Mouse (Mus musculus) midbrain, embryonic 13.5 days (tissue): ENCODE data around the gene Gbx1. TPM values are rescaled to one million over a fixed set of nuclear protein-coding genes. Genes with fewer than 3 reads are reported as not detected.
"Not testable (repeated sequence)": the region's sequence is repeated elsewhere in the genome, so short reads cannot be mapped to it uniquely, and the experiment has no call there.

Experiments
- ATAC-seq: fragments of 200-750 bp; cut with Nextera tagmentation; 2 replicates; pipeline ENCODE4 v1.8.0; 2017; ENCODE audit warnings: mild to moderate bottlenecking, moderate TSS enrichment, moderate library complexity
- H3K27ac ChIP-seq: fragments of 300-500 bp; sonication (generic); 2 replicates; pipeline ENCODE4 v1.5.1; 2015; ENCODE audit warnings: inconsistent platforms, mild to moderate bottlenecking, moderate library complexity
- H3K27me3 ChIP-seq: fragments of 300-500 bp; sonication (generic); 2 replicates; pipeline ENCODE4 v1.6.1; 2015; ENCODE audit warnings: mild to moderate bottlenecking, inconsistent platforms
- H3K36me3 ChIP-seq: fragments of 300-500 bp; sonication (generic); 2 replicates; pipeline ENCODE4 v1.6.1; 2015; ENCODE audit warnings: mild to moderate bottlenecking, inconsistent platforms
- H3K4me1 ChIP-seq: fragments of 300-500 bp; sonication (generic); replicated peaks from 2 replicates; pipeline ENCODE4 v1.6.1; 2015; ENCODE audit warnings: inconsistent platforms
- H3K4me2 ChIP-seq: fragments of 300-500 bp; sonication (generic); replicated peaks from 2 replicates; pipeline ENCODE4 v1.6.1; 2015; ENCODE audit warnings: moderate library complexity, mild to moderate bottlenecking, inconsistent platforms
- H3K4me3 ChIP-seq: fragments of 300-500 bp; sonication (generic); replicated peaks from 2 replicates; pipeline ENCODE4 v1.5.1; 2015; ENCODE audit warnings: mild to moderate bottlenecking, inconsistent platforms
- H3K9ac ChIP-seq: fragments of 300-500 bp; sonication (generic); replicated peaks from 2 replicates; pipeline ENCODE4 v1.6.1; 2015; ENCODE audit warnings: mild to moderate bottlenecking, inconsistent platforms
- H3K9me3 ChIP-seq: fragments of 300-500 bp; sonication (generic); 2 replicates; pipeline ENCODE4 v1.6.1; 2016; ENCODE audit warnings: mild to moderate bottlenecking, inconsistent platforms
- WGBS: fragments of 180-500 bp; shearing (Covaris S2); methylation state at CpG from one replicate; pipeline ENCODE4 v1.1.7; 2015; 5-methylcytosine and 5-hydroxymethylcytosine counted together
- polyA plus RNA-seq: library from polyadenylated mRNA; unstranded; fragments of >200 nt; fragmentation: Nextera tagmentation; extraction: Ambion mirVana; gene quantifications from 2 replicates; pipeline ENCODE4 v1.2.1, GENCODE M21; 2015

The Gbx1 gene
- 0.17 and 0.20 TPM in 2 replicates for polyA plus RNA-seq

DNA sequence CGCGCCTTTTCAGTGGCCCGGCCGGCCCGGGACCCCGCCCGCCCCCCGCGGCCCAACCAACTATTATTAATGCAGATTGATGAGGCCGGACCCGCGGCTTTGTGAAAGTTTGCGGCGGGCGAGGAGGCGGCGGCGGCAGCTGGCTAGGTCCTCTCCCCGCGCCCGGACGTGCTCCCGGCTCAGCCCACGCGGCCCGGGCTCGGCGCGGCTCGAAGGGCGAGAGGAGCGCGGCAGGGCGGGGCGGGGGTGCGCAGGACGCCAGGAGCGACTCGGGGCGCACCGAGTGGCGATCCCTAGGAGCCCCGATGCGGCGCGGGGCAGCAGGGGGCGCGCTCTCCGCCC lies at the start of gene Gbx1:
TSS of gene Gbx1 (minus strand) at position 314 of the 342 bp plus-strand sequence.
- 0 out of 2 replicates have a peak, but pooled peaks have one; percentile 15 for ATAC-seq
- Histone ChIP-seq H3K27ac (no peak within 1 kb of the TSS), H3K27me3 (peaks cover 93% of the 10 kb centered on the region), H3K4me3 (peak within 1 kb of the TSS; percentile 48), H3K9me3 (no peaks in the 10 kb centered on the region), H3K4me1 (peaks cover 16% of the 10 kb centered on the region), H3K9ac (peak within 1 kb of the TSS; percentile 63), H3K36me3 (no peaks in the 10 kb centered on the region), H3K4me2 (peak within 1 kb of the TSS; percentile 90)
- WGBS, result under 1% methylated on average over 47 of the region's 49 CpGs

DNA sequence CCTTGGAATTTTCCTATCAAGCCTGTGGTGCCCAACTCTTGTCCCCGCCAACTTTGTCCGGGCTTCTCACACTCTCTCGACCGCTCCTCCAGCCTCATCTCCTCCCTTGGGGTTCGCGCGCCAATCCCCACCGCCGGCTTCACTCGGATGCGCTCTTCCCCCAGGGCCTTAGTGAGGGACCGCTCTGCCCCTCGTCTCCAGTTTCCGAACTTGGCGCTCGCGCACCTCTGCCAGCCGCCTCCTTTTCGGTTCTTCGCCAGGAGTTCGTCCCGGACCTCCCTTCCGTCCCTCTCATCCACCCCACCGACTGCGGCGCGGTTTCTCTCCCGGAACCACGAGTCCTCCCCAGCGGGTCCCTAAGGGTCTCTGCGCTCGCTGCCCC lies 49.8 kb upstream of the Gbx1 start:
- WGBS, result under 1% methylated on average over 32 of the region's 32 CpGs
- Histone ChIP-seq H3K4me2 (peak overlapping the region; percentile 95), H3K9ac (peak overlapping the region; percentile 84), H3K27me3 (no peaks in the 10 kb centered on the region), H3K4me3 (peak overlapping the region; percentile 78), H3K4me1 (peaks cover 23% of the 10 kb centered on the region), H3K27ac (peak overlapping the region; percentile 84), H3K9me3 (no peaks in the 10 kb centered on the region), H3K36me3 (peaks cover 36% of the 10 kb centered on the region)
- peak; percentile 44 for ATAC-seq

DNA sequence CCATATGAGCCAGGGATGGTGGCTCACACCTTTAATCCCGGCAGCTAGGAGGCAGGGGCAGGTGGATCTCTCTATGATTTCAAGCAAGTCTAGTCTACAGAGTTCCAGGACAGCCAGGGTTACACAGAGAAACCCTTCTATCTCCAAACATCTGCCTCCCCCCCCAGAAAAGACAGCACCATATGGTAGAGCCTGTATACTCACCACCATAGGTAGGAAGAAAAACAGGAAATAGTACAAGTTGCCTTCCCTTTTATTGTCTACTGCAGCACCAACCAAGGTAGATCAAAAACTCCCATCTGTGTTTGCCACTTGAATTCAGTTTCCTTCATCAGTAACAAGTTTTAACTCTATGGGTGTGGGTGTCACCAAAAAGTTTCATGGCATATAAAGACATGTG lies 48.9 kb upstream of the Gbx1 start:
- peak overlapping the region; percentile 78 for H3K4me3 ChIP-seq

DNA sequence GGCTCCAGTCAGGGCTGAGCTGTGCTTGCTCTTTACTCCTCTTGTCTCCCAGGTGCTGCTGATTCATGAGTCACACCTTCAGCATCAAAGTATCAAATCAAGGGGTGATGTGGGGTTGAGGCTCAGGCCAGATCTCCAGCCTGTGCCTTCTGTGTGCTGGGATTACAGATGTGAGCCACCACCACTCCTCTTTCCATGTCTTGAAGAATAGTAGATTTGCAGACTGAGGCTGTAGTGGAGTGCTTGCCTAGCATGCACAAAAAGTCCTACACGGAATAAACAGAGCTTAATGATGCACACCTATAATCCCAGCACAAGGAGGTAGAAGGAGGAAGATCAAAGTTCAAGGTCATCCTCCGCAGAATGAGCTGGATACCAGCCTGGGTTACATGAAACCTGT lies 29.7 kb upstream of the Gbx1 start, which contains the start of gene 4931409K22Rik:
TSS of gene 4931409K22Rik (minus strand) at position 101 of the 400 bp plus-strand sequence.
- no peaks in the 10 kb centered on the region; the same call in 1 of the 2 replicates for H3K27me3 ChIP-seq
- ATAC-seq, result no peak

More for the DNA sequence above, 48.9 kb upstream of the Gbx1 start:
- WGBS, result 93% methylated on average over 1 of the region's 1 CpGs
- no peaks in the 10 kb centered on the region for H3K9me3 ChIP-seq
- H3K9ac ChIP-seq, result peak overlapping the region; percentile 84
- no peak overlapping the region for H3K27ac ChIP-seq
- peak overlapping the region; percentile 95 for H3K4me2 ChIP-seq
- H3K27me3 ChIP-seq, result no peaks in the 10 kb centered on the region
- ATAC-seq, result no peak
- H3K4me1 ChIP-seq, result peaks cover 23% of the 10 kb centered on the region
- peaks cover 45% of the 10 kb centered on the region for H3K36me3 ChIP-seq

DNA sequence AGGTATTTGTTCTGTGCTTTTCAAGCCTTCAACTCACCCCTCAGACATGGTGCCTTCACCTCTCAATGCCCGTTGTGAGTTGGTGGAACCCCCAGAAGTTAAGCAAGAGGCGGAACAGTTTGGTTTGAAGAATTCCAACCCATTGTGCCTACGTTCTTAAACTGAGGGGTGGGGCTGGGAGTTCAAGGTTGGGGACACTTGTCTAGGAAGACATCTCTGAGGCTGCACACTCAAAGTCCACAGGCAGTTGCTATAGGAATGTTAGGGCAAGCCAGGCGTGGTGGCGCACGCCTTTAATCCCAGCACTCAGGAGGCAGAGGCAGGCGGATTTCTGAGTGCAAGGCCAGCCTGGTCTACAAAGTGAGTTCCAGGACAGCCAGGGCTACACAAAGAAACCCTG lies 28.3 kb upstream of the Gbx1 start:
- ATAC-seq, result not testable (repeated sequence)
- 93% methylated on average over 7 of the region's 7 CpGs for WGBS

More for the DNA sequence above, 29.7 kb upstream of the Gbx1 start, which contains the start of gene 4931409K22Rik:
- Histone ChIP-seq H3K9me3 (no peaks in the 10 kb centered on the region), H3K4me3 (no peak within 1 kb of the TSS), H3K4me1 (peaks cover under 1% of the 10 kb centered on the region; the same call in 1 of the 2 replicates), H3K36me3 (no peaks in the 10 kb centered on the region), H3K27ac (no peak within 1 kb of the TSS), H3K9ac (no peak within 1 kb of the TSS), H3K4me2 (no peak within 1 kb of the TSS)
- WGBS, result 71% methylated on average over 2 of the region's 2 CpGs

DNA sequence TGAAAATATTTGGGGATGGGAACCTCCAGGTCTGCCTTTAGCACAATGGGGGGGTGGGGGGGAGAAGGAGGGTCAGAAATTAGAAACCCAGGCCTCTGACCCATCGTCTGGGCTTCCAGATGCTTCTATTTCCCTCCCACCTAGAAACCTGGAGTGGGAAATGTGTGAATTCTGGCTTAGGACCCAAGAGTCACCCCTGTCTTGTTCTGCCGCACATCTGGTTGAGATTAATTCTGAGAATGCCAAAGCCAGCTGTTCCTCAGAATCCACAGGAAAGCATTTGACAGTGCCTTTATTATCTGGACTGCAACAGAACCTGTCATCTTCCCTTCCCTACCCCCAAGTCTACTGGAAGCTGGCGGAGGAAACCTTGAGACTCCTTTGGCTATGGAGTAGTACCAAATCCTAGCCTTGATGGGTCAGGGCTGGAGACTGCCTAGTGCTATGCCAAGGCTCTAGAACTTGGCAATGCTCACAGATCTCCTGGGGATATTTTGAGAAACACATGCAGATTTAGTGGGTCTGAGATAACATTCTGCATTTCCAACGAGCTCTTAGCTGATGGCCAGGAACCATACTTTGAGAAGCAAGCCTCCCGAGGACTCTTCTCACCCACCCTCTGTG lies 26.7 kb upstream of the Gbx1 start:
- Histone ChIP-seq H3K9ac (no peak overlapping the region), H3K36me3 (no peaks in the 10 kb centered on the region), H3K4me2 (no peak overlapping the region), H3K27me3 (no peaks in the 10 kb centered on the region; the same call in 1 of the 2 replicates), H3K27ac (no peak overlapping the region), H3K4me1 (peaks cover 15% of the 10 kb centered on the region), H3K9me3 (no peaks in the 10 kb centered on the region), H3K4me3 (no peak overlapping the region)
- WGBS, result 90% methylated on average over 5 of the region's 5 CpGs
- no peak for ATAC-seq

More for the DNA sequence above, 28.3 kb upstream of the Gbx1 start:
- not testable (repeated sequence) for H3K36me3 ChIP-seq, H3K9ac ChIP-seq, H3K27me3 ChIP-seq, H3K4me2 ChIP-seq, H3K9me3 ChIP-seq, H3K27ac ChIP-seq, H3K4me3 ChIP-seq
- peaks cover 14% of the 10 kb centered on the region for H3K4me1 ChIP-seq

DNA sequence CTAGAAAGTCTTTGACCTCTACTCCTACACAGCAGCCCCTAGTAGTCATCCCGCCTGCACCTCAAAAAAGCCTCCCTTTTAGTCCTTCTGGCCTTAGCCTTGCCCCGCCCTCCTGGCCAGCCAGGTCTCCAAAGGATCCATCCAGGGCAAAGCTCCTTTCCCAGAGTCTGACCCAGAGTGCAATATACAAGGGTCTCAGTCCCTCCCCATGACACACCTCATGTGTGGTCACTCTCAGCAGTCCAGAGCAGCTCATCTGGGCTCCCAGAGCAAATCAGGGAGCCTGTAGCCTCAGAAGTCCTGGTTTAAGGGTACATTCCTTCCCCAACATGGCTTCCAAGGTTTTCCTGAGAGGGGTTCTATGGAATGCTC lies 24.3 kb upstream of the Gbx1 start:
- WGBS, result 40% methylated on average over 2 of the region's 2 CpGs
- ATAC-seq, result peak; percentile 32
- Histone ChIP-seq H3K9ac (0 out of 2 replicates have a peak overlapping the region, but pooled peaks have one; percentile 39), H3K27ac (no peak overlapping the region), H3K9me3 (no peaks in the 10 kb centered on the region), H3K36me3 (no peaks in the 10 kb centered on the region), H3K4me1 (peaks cover 15% of the 10 kb centered on the region), H3K27me3 (no peaks in the 10 kb centered on the region; the same call in 1 of the 2 replicates), H3K4me3 (no peak overlapping the region; the same call in 1 of the 2 replicates), H3K4me2 (peak overlapping the region; percentile 32)

DNA sequence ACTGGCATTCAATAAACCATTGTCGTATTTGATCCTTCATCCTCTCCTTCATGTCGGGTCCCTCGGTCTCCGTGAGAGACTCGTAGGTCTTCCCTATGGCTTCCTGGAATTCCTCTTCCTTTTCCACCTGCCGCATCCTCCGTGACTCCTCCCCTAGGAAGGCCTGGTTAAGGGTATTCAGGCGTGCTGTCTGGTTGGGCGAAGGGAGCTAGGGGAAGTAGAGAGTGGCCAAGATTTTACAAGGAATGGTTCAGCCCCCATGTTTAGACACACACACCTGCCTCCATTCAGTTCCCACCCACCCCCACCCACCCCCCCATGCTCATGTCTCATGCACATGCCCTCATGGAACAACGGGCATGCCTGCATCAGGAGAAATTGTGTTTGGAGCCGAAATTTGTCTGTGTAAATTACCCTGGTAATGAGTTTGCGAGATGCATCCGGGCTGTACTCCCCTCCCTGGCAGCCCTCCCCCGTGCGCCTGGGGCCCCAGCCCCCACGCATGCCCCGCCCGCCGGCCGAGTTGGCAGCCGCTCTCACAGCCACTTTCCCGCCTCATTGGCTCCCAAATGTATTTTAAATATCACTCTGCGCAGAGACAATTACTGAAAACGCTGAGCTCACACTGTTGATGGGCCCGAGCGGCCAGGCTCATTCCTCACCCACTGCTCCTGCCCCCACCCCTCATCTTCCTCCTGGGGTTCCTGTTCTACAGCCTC lies 23.8 kb upstream of the Gbx1 start:
- 0 out of 2 replicates have a peak overlapping the region, but pooled peaks have one; percentile 39 for H3K9ac ChIP-seq
- H3K4me2 ChIP-seq, result peak overlapping the region; percentile 32
- no peak overlapping the region; the same call in 1 of the 2 replicates for H3K4me3 ChIP-seq
- WGBS, result 41% methylated on average over 26 of the region's 26 CpGs
- H3K4me1 ChIP-seq, result peaks cover 15% of the 10 kb centered on the region
- no peak overlapping the region for H3K27ac ChIP-seq
- H3K9me3 ChIP-seq, result no peaks in the 10 kb centered on the region
- no peaks in the 10 kb centered on the region for H3K36me3 ChIP-seq
- ATAC-seq, result peak; percentile 80
- H3K27me3 ChIP-seq, result no peaks in the 10 kb centered on the region; the same call in 1 of the 2 replicates

DNA sequence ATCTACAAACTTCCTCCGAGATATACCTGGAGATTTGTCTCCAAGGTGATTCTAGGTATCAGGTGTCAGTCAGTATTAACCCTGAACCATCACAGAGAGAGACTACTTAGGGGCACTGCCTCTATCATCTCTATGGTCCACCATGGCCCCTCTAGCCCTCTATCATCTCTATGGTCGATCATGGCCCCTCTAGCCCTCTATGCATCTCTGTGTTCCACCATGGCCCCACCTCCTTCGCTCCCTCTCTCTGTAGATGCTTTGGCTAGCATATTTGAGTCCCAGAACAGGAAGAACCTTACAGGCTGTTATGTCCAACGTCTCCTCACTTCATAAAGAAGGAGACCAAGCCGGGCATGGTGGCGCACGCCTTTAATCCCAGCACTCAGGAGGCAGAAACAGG lies 15.6 kb upstream of the Gbx1 start:
- Histone ChIP-seq H3K4me3 (no peak overlapping the region), H3K27me3 (0 out of 2 replicates have a peak, but pooled peaks cover 5% of the 10 kb centered on the region), H3K27ac (no peak overlapping the region), H3K36me3 (no peaks in the 10 kb centered on the region), H3K9ac (no peak overlapping the region), H3K4me1 (no peaks in the 10 kb centered on the region), H3K4me2 (no peak overlapping the region), H3K9me3 (no peaks in the 10 kb centered on the region)
- 82% methylated on average over 7 of the region's 7 CpGs for WGBS
- ATAC-seq, result no peak

DNA sequence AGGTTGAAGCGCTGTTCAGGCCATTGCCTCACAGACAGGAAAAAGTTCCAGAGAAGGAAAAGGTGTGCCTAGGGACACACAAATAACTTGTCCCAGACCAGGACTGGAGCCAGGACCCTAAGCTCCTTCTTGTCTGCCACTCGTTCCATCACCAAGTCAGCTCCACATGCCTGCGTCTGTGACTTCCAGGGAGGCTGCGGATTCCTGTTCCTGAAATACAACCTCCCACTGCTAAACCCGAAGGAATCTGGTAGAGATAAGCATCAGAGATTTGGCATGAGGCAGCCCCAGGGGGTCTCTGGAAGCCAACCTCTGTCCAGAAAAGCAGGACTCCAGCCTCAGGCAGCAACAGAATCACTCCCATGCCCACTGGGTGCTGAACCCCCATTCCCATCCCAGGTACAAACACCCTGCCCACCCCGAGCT lies 14.2 kb upstream of the Gbx1 start:
- no peak for ATAC-seq
- H3K4me2 ChIP-seq, result no peak overlapping the region
- no peaks in the 10 kb centered on the region for H3K4me1 ChIP-seq
- 0 out of 2 replicates have a peak, but pooled peaks cover 5% of the 10 kb centered on the region for H3K27me3 ChIP-seq
- no peaks in the 10 kb centered on the region for H3K36me3 ChIP-seq
- WGBS, result 48% methylated on average over 6 of the region's 6 CpGs
- no peak overlapping the region for H3K9ac ChIP-seq
- H3K9me3 ChIP-seq, result no peaks in the 10 kb centered on the region
- no peak overlapping the region for H3K27ac ChIP-seq
- H3K4me3 ChIP-seq, result no peak overlapping the region

DNA sequence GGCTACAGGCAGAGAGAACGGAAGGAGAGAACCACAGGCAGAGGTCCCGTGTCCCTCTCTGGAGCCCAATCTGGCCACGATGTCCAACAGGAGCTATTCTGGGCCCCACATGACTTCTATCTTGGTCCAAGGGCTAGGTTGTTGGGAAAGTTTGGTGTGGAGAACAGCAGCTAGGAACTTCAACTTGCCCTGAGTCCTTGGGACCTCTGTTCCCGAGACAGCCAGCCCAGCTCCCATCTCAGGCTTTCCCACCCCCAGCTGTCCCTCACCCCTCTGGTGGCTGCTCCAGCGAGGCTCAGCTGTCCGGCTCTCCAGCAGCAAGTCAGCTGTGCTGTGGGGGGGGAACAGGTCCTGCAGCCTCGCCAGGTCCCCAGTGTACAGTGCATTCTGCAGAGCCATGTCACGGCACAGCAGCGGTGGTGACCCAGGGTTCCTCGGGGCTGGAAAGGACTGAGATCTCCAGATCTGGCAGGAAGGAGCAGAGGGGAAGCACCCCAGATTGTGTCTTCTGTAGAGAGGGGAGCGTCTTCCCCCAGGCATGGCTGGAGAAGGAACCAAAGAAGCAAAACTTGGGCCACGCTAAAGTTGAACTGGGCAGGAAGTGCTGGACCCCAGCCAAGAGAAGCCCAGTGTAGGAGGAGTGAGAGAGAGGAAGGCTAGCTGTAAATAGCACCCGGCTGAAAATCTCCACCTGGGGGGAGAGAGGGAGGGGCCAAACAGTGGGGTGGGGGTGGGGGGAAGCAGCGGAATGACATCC lies 13.6 kb upstream of the Gbx1 start, which contains the start of gene Asb10:
TSS of gene Asb10 (minus strand) at position 592 of the 757 bp plus-strand sequence.
- H3K4me3 ChIP-seq, result no peak within 1 kb of the TSS
- H3K27me3 ChIP-seq, result 0 out of 2 replicates have a peak, but pooled peaks cover 5% of the 10 kb centered on the region
- ATAC-seq, result no peak
- H3K9ac ChIP-seq, result no peak within 1 kb of the TSS
- H3K36me3 ChIP-seq, result no peaks in the 10 kb centered on the region
- H3K9me3 ChIP-seq, result no peaks in the 10 kb centered on the region
- H3K27ac ChIP-seq, result no peak within 1 kb of the TSS
- no peak within 1 kb of the TSS for H3K4me2 ChIP-seq
- H3K4me1 ChIP-seq, result no peaks in the 10 kb centered on the region
- 54% methylated on average over 14 of the region's 14 CpGs for WGBS
